Mouse (Mus musculus): ENCODE results near the gene 5730596B20Rik. TPM values are rescaled to one million over a fixed set of nuclear protein-coding genes. Genes with fewer than 3 reads are reported as not detected.

5730596B20Rik gene
- 0.84 TPM for polyA plus RNA-seq (2014; fragmentation: Illumina TruSeq; extraction: RNeasy Lipid Tissue Mini Kit (QIAGEN cat#74804); ENCODE audit: low read depth, low replicate concordance)

GRCm38 (mm10) chr6:52177061-52177735, at the start of gene 5730596B20Rik:
Gene 5730596B20Rik (plus strand): TSS chr6:52177498.

GRCm38 (mm10) chr6:52158276-52159051, 18.8 kb upstream of the 5730596B20Rik start, which contains the start of gene Hoxa1:
Gene Hoxa1 (minus strand): TSS chr6:52158317.

DNA sequence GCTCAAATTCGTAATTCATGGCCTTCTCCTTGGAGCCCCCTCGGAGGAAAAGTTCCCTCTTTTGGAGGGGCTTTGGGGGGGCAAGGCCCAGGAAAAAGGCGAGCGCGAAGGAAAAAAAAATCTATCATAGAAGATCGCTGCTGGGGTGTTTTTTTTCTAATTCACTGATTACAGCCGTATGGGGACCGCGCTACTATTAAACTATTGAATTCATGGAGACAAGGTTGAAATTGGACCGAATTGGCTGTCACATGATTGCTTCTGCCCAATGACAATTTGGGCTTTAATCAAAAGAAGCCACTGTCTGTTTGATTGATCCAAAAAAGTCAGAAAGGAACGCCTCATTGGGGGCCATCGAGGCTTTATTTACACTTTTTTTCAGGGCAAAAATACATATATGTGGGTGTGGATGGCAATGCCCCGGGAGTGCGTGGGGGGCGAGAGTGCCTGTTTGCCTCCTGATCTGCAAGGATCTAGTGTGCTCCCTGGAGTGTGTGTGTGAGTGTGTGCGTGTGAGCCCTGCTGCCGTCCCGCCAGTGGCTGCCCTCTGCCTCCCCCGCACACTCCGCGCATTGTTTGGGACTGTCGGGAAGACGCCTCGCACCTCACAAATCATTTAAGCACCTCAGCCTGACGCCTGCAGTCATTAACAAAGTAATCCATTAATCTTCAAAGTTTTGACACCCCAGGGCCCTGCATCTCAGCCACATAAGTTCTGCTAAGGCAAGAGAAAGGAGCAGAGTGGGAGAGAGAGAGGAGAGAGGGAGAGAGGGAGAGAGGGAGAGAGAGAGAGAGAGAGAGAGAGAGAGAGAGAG, 12.5 kb upstream of the 5730596B20Rik start, which contains the start of gene Hoxa2:
TSS of gene Hoxa2 (minus strand) at position 206 of the 815 bp plus-strand sequence.

DNA sequence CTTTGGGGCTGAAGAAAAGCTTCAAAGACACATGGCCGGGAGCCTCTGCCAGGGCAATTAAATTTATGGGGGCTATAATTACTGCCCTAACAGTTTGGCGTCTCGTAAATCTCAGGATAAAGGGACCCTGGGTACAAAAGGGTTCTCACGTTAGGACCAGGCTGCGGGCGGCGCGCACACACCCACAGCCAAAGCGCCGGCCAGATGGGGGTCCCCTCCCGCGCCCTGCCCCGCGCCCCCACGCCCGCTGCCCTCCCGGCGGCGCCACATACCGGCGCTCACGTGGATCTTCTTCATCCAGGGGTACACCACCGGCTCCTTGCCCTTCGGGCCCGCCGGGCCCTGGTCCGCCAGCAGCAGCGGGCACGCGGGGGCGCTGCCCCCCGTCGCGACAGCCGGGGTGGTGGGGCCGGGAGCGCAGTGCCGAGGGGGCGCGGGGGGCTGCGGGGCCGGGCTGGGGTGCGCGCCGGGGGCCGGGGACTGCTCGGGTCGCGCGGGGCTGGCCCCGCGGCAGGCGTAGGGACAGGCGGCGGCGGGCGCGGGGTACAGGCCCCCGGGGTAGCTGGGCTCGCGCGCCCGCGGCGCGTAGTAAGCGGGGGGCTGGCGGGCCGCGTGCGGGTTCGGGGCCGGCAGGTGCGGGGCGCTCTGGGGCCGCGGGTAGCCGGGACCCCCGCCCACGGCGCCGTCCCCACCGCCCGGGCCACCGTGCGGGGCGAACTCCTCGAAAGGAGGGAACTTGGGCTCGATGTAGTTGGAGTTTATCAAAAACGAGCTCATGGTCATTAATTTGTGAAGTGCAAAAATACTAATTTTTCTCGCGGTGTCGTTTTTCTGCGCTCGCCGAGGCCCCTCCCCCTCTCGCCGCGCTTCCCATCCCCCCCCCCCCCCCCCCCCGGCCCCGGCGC, 13.9 kb downstream of the 5730596B20Rik start, which contains the start of gene Hoxa4:
TSS of gene Hoxa4 (minus strand) at position 848 of the 905 bp plus-strand sequence.

GRCm38 (mm10) chr6:52204050-52204752, 26.9 kb downstream of the 5730596B20Rik start, which contains the start of gene Hoxa5:
Gene Hoxa5 (minus strand): TSS chr6:52204587.

GRCm38 (mm10) chr6:52208072-52208867, 31.0 kb downstream of the 5730596B20Rik start, which contains the start of gene Hoxa6:
Gene Hoxa6 (minus strand): TSS chr6:52208722.

GRCm38 (mm10) chr6:52213119-52213986, 36.1 kb downstream of the 5730596B20Rik start, which contains the start of the genes Hoxa3 and Gm28308:
Gene Hoxa3 (minus strand): TSS chr6:52213336.
Gene Gm28308 (minus strand): TSS chr6:52213339.

DNA sequence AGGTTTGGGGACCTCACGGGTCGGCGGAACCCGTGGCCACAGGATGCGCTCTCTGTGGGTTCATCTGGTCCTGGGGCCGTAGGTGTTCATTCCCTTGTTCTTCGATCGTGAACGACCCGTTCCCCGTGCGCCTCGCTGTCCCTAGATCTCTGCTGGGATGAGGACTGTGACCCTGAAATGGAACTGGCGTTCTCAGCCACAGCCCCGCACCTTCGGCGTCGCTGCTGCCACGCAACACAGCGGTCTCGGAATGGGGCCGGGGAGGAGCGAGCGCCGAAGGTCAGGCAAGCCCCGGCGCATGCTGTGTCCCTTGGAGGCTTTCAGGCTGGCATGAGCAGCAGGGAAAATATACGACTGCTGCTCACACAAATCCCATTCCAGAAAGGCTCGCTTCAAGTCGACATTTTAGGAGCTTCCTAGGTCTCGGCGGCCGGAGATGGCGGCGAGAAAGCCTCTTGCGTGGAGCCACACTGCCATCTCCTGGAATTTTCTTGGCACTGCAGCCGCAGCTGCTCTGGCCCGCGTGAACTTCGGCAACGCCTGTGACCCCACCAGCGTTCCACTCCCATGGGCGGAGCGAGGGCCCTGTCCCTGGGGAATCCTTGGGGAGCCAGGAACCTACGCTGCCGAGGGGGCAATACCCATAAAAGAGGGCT, 44.2 kb downstream of the 5730596B20Rik start, which contains the start of gene Hoxa7:
TSS of gene Hoxa7 (minus strand) at position 518 of the 656 bp plus-strand sequence.

Other genes starting within 250 kb of the 5730596B20Rik start
- gene Skap2, start 164.9 kb upstream of the 5730596B20Rik start, polyA plus RNA-seq (2014; fragmentation: Illumina TruSeq; extraction: RNeasy Lipid Tissue Mini Kit (QIAGEN cat#74804); ENCODE audit: low read depth, low replicate concordance): 39.8 TPM
- gene Hoxa1, start 19.2 kb upstream of the 5730596B20Rik start, polyA plus RNA-seq (2014; fragmentation: Illumina TruSeq; extraction: RNeasy Lipid Tissue Mini Kit (QIAGEN cat#74804); ENCODE audit: low read depth, low replicate concordance): 1.3 TPM
- gene Hoxa2, start 12.7 kb upstream of the 5730596B20Rik start, polyA plus RNA-seq (2014; fragmentation: Illumina TruSeq; extraction: RNeasy Lipid Tissue Mini Kit (QIAGEN cat#74804); ENCODE audit: low read depth, low replicate concordance): 2.7 TPM
- 4.5 TPM for gene Hoxa4, start 14.3 kb downstream of the 5730596B20Rik start, polyA plus RNA-seq (2014; fragmentation: Illumina TruSeq; extraction: RNeasy Lipid Tissue Mini Kit (QIAGEN cat#74804); ENCODE audit: low read depth, low replicate concordance)
- gene Hoxa5, start 27.1 kb downstream of the 5730596B20Rik start, polyA plus RNA-seq (2014; fragmentation: Illumina TruSeq; extraction: RNeasy Lipid Tissue Mini Kit (QIAGEN cat#74804); ENCODE audit: low read depth, low replicate concordance): 11.7 TPM
- gene Hoxa6, start 31.2 kb downstream of the 5730596B20Rik start, polyA plus RNA-seq (2014; fragmentation: Illumina TruSeq; extraction: RNeasy Lipid Tissue Mini Kit (QIAGEN cat#74804); ENCODE audit: low read depth, low replicate concordance): 5.7 TPM
- gene Hoxa3, start 35.8 kb downstream of the 5730596B20Rik start, polyA plus RNA-seq (2014; fragmentation: Illumina TruSeq; extraction: RNeasy Lipid Tissue Mini Kit (QIAGEN cat#74804); ENCODE audit: low read depth, low replicate concordance): 8.9 TPM
- gene Gm28308, start 35.8 kb downstream of the 5730596B20Rik start, polyA plus RNA-seq (2014; fragmentation: Illumina TruSeq; extraction: RNeasy Lipid Tissue Mini Kit (QIAGEN cat#74804); ENCODE audit: low read depth, low replicate concordance): 1.7 TPM
- gene Hoxa7, start 44.4 kb downstream of the 5730596B20Rik start, polyA plus RNA-seq (2014; fragmentation: Illumina TruSeq; extraction: RNeasy Lipid Tissue Mini Kit (QIAGEN cat#74804); ENCODE audit: low read depth, low replicate concordance): 20.0 TPM
- 7.2 TPM for gene Hoxa9, start 53.6 kb downstream of the 5730596B20Rik start, polyA plus RNA-seq (2014; fragmentation: Illumina TruSeq; extraction: RNeasy Lipid Tissue Mini Kit (QIAGEN cat#74804); ENCODE audit: low read depth, low replicate concordance)
- 2.5 TPM for gene Hoxa10, start 63.4 kb downstream of the 5730596B20Rik start, polyA plus RNA-seq (2014; fragmentation: Illumina TruSeq; extraction: RNeasy Lipid Tissue Mini Kit (QIAGEN cat#74804); ENCODE audit: low read depth, low replicate concordance)
- gene Hoxa11, start 68.3 kb downstream of the 5730596B20Rik start, polyA plus RNA-seq (2014; fragmentation: Illumina TruSeq; extraction: RNeasy Lipid Tissue Mini Kit (QIAGEN cat#74804); ENCODE audit: low read depth, low replicate concordance): 0.42 TPM
- not detected for gene Hoxa13, start 83.4 kb downstream of the 5730596B20Rik start, polyA plus RNA-seq (2014; fragmentation: Illumina TruSeq; extraction: RNeasy Lipid Tissue Mini Kit (QIAGEN cat#74804); ENCODE audit: low read depth, low replicate concordance)
- gene Evx1, start 136.0 kb downstream of the 5730596B20Rik start, polyA plus RNA-seq (2014; fragmentation: Illumina TruSeq; extraction: RNeasy Lipid Tissue Mini Kit (QIAGEN cat#74804); ENCODE audit: low read depth, low replicate concordance): 0.34 TPM

Data from adipose tissue, adult 10 weeks (tissue).